Mouse (Mus musculus) cortical plate, adult 2 months (tissue): ENCODE results near the gene Gucy1b2.

Experiments
- CTCF ChIP-seq: fragments of 200-500 bp; IDR thresholded peaks from 2 replicates; pipeline ENCODE4 v1.5.1; 2011; ENCODE audit warnings: mild to moderate bottlenecking, control low read depth, low read length; ENCODE audit not compliant: insufficient read depth; ENCODE audit errors: extremely low read depth
- POLR2A ChIP-seq: fragments of 200-500 bp; IDR thresholded peaks from 2 replicates; pipeline ENCODE4 v1.6.1; 2011; ENCODE audit warnings: mild to moderate bottlenecking, low read length, control low read depth; ENCODE audit not compliant: insufficient read depth; ENCODE audit errors: extremely low read depth

GRCm38 (mm10) chr14:62472061-62472460 is 16.0 kb upstream of the Gucy1b2 start:
- TF ChIP-seq CTCF = no peak
- TF ChIP-seq POLR2A = no peak
